Mouse (Mus musculus) lung, postnatal 0 days (tissue): Measurements from ENCODE around the gene Mapt.

Experiments
- CTCF ChIP-seq: IDR thresholded peaks from 2 replicates; pipeline ENCODE4 v1.5.1; 2016; ENCODE audit warnings: antibody characterized with exemption, mild to moderate bottlenecking
- EP300 ChIP-seq: IDR thresholded peaks from 2 replicates; pipeline ENCODE4 v1.6.1; 2016; ENCODE audit warnings: antibody characterized with exemption, mild to moderate bottlenecking, control low read depth

DNA sequence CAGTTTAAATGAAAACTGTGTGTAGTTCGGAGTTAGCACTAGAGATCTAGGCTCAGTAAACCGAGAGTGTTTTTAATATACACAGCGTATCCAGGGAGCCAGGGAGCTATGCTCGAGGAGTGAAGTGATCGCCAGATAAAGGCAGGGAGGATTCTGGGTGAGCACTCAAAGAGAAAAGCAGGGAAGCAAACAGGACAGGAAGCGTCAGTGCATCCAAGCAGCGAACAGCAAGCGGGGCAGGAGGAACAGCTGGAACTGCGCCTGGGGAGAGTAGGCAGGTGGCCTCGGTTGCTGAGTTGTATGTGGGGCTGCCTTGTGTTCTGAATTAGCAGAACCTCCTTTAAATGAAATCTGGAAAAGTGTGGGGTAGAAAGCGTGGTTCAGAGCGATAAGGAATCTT lies 71.4 kb downstream of the Mapt start:
- no peak for TF ChIP-seq EP300
- TF ChIP-seq CTCF, result no peak
